Mouse (Mus musculus): ENCODE data around the gene Hsd17b7. TPM values are rescaled to one million over a fixed set of nuclear protein-coding genes. Genes with fewer than 3 reads are reported as not detected.

The Hsd17b7 gene
- total RNA-seq (2023), result 1 to 10 TPM; 7.0 to 9.8 TPM

DNA sequence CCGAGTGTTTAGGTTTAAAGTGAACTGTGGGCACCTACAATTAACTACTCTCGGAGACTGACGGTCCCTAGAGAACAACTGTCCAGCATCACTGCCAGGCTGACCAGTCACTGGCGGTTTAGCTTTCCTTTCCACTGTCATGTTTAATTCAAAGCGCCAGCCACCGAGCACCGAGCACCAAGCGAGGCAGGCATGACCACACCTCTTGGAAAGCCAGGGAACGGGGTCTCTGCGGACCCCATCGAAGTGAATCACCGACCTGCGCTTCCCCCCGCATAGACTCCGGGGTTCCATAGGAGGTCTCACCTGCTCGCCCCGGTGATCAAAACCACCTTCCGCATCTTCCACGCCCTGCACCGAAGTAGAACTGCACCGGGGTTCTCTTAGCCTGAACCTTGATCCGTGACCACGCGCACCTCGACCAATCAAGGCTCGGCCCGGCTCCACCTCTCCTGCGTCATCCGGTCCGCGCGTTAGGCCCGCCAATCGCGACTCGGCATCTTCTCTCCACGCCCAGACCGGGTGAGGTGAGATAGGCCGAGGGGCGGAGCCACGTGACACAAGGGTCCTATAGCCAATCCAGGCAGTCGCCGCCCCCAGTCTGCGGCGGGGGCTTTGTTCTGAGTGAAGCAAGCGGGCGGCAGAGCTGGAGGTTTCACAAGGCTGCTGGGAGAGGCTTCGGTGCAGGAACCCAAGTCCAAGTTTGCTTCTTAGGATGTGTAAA, at the start of gene Hsd17b7:
Hsd17b7 (minus strand) TSS at position 450 of the 724 bp plus-strand sequence.

GRCm38 (mm10) chr1:169928454-169928971, 40.5 kb downstream of the Hsd17b7 start, which contains the start of gene Ccdc190:
Gene Ccdc190, plus strand, starts transcription at chr1:169928648.

Other genes starting within 250 kb of the Hsd17b7 start
- gene Rgs4, start 221.6 kb downstream of the Hsd17b7 start, total RNA-seq (2023), result under 1 TPM in 1 of 2 experiments, not detected in 1; 0.13 TPM
- gene Ccdc190, start 40.6 kb downstream of the Hsd17b7 start, total RNA-seq (2023), result not detected
- gene Ddr2, start 141.5 kb upstream of the Hsd17b7 start, total RNA-seq (2023), result under 1 TPM; 0.18 to 0.37 TPM
- 10 to 100 TPM; 45.6 to 49.7 TPM for gene Uap1, start 205.7 kb upstream of the Hsd17b7 start, total RNA-seq (2023)
- 10 to 100 TPM; 31.7 TPM for gene Uhmk1, start 246.2 kb upstream of the Hsd17b7 start, total RNA-seq (2023)

All from neutrophil, adult 59 days (primary cell).